Mouse (Mus musculus) thymus, postnatal 4 days (tissue): Measurements from ENCODE around the gene Tmem229a.

Experiments
- DNase-seq: peaks from one replicate; pipeline ENCODE4 v3.0.0; 2021

Tmem229a gene

GRCm38 (mm10) chr6:24955946-24956585 lies at the start of gene Tmem229a:
Gene Tmem229a, minus strand, starts transcription at chr6:24956297.
- DNase-seq = no peak

GRCm38 (mm10) chr6:24993754-24994153 lies 37.7 kb upstream of the Tmem229a start:
- DNase-seq = no peak

GRCm38 (mm10) chr6:24989836-24990235 lies 33.7 kb upstream of the Tmem229a start:
- DNase-seq = no peak

GRCm38 (mm10) chr6:24976176-24976575 lies 20.1 kb upstream of the Tmem229a start:
- DNase-seq = no peak

GRCm38 (mm10) chr6:24968471-24969223 lies 12.6 kb upstream of the Tmem229a start:
- no peak for DNase-seq

GRCm38 (mm10) chr6:24967726-24968125 lies 11.6 kb upstream of the Tmem229a start:
- DNase-seq = no peak

GRCm38 (mm10) chr6:24966010-24966682 lies 10.0 kb upstream of the Tmem229a start:
- DNase-seq = no peak

- DNase-seq = no peak
These were observed 7.7 kb upstream of the Tmem229a start for GRCm38 (mm10) chr6:24963754-24964153.

- no peak for DNase-seq
These were observed 483 bp upstream of the Tmem229a start for GRCm38 (mm10) chr6:24956586-24956973.

- peak; percentile 28 for DNase-seq
These were observed 759 bp downstream of the Tmem229a start for GRCm38 (mm10) chr6:24955131-24955945.

GRCm38 (mm10) chr6:24954126-24954525 lies 2.0 kb downstream of the Tmem229a start:
- DNase-seq = no peak

GRCm38 (mm10) chr6:24952341-24952740 lies 3.8 kb downstream of the Tmem229a start:
- no peak for DNase-seq

GRCm38 (mm10) chr6:24950669-24951068 lies 5.4 kb downstream of the Tmem229a start:
- no peak for DNase-seq

GRCm38 (mm10) chr6:24925076-24925785 lies 30.9 kb downstream of the Tmem229a start:
- no peak for DNase-seq

- no peak for DNase-seq
These were observed 42.5 kb downstream of the Tmem229a start for GRCm38 (mm10) chr6:24913591-24913990.

- DNase-seq = no peak
These were observed 45.4 kb downstream of the Tmem229a start for GRCm38 (mm10) chr6:24910728-24911105.

- no peak for DNase-seq
These were observed 45.9 kb downstream of the Tmem229a start for GRCm38 (mm10) chr6:24910016-24910727.

GRCm38 (mm10) chr6:24907824-24908223 lies 48.3 kb downstream of the Tmem229a start:
- no peak for DNase-seq

GRCm38 (mm10) chr6:24905101-24905500 lies 51.0 kb downstream of the Tmem229a start:
- no peak for DNase-seq
